Mouse (Mus musculus): ENCODE measurements around the gene Vps45.
"Not testable (repeated sequence)": the region's sequence is repeated elsewhere in the genome, so short reads cannot be mapped to it uniquely, and the experiment has no call there.

Vps45 gene

DNA sequence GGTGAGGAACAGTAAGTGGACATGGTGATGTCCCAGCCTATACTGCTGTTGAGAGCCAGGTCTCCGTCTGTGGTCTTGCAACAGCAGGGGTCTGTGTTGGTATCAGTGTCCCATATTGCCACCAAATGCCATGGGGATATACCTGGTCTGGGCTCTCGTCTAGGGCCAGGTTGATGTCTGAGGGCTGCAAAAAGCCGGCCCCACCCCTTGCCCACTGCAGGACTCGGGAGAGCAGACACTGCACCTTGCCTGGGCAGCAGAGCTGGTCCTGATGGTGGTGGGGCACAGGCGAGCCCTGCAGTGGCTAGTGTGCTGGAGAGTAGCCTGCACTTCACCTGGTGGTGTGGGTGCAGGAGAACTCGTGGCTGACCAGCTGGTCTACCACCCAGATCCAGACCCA lies 19.8 kb upstream of the Vps45 start:
- DNase-seq = no peak

DNA sequence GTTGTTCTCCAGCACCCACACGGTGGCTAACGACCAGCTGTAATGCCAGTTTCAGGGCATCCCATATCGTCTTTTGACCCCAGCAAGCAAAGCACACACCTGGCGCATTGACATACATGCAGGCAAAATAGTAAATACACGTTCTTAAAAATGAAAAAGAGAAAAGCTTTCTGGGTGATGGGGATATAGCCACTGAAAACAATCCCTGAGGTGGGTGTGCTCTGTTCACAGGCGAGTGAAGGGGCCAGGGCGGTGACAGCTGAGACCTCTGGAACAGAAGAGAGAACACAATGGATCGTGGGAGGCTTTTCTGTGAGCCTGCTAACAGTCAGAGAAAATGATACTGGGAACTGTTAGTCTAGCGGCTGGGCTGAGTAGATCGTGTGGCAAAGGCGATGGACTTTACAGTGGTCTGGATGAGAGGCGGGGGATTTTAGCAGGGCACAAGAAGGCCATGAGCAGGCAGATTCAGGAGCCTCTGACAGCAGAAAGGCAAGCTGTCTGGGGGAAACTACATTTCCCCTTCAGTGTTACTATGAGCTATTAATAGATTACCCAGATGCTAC lies 14.7 kb upstream of the Vps45 start:
- no peak for DNase-seq

DNA sequence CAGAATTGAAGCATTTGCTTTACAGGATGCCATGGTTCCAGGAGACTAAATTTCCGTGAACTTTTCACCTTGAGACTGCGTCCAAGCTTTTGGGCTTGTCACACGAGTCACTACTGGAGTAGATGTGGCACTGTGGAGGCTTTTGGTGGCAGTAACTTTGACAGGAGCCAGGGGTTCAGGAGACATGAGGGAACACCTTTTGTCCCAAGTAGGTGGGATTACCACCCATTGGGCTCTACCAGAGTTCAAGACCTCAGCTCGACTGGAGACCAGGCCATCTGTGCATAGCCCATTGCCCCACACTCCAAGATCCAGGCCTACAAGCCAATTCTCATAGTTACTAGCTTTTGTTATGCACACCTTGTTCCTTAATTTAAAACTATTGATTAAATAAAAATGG lies 12.0 kb upstream of the Vps45 start:
- DNase-seq = no peak

DNA sequence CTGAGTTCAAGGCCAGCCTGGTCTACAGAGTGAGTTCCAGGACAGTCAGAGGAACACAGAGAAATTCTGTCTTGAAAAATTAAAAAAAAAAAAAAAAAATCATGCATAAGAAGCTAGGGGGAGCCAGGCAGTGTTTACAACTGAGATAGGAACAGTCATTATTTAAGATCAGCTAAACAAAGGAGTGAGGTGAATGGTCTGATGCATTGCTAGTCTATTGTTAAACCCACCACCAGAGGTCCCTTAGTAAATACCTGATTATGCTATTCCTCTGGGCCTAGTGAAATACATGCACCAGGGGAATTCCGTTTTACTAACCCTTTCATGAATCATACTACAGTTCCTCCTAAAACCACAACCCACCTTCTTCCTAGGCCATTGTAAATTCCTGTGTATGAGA lies 11.3 kb upstream of the Vps45 start:
- DNase-seq = no peak

DNA sequence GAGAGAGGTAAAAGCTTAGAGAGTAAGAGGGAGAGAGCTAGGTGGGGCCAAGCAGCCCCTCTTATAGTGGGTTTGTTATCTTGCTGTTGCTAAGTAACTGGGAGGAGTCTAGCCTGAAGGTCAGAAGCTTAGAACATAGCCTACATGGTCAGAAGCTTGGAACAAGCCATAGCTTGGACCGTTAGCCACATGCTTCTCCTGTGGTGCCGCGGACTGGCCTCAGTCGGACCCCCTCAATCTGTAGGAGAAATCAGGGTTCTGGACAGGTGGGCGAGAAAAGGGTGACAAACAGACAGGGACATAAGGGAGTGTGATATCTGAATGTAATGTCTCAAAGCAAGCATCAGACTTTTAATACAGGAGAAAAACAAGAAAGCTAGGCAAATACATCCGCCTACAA lies 10.8 kb upstream of the Vps45 start:
- no peak for DNase-seq

DNA sequence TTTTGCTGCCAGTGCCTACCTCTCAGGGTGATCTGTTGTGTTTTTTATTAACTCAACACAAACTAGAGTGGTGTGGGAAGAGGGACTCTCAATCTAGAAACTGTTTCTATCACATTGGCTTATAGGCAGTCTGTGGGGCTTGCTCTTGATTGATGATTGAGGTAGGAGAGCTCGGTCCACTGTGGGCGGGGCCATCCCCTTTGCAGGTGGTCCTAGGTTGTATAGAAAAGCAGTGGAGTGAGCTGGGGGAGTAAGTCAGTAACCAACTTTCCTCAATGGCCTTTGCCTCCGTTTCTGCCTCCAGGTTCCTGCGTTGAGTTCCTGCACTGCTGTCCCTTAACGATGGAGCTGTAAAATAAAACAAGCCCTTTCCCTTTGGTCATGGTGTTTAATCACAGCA lies 8.5 kb upstream of the Vps45 start:
- no peak for DNase-seq

DNA sequence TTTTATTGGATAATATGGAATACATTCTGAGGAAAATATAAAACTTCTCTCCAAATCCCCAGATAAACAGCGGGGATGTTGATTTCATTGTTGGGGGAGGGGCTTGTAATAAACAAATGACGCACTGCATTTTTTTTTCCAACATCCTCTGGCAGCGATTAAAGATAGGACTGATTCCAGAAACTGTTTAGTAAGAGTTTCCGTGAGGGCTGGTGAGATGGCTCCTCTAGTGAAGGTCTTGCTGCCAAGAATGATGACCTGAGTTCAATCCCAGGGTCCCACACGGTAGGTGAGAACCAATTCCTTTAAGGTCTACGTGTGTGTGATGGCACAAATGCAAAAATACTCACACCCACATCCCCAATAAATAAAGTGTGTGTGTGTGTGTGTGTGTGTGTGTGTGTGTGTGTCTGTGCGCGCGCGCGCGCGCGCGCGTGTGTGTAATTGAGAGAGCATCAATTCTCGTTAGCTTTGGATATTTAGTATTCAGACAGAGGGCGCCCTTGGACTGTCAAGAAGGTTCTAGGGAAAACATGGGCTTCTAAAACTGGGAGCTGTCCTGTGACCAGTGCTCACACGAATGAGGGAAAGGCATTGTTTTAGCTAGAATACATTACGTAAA lies 7.6 kb upstream of the Vps45 start:
- peak; percentile 77 for DNase-seq

DNA sequence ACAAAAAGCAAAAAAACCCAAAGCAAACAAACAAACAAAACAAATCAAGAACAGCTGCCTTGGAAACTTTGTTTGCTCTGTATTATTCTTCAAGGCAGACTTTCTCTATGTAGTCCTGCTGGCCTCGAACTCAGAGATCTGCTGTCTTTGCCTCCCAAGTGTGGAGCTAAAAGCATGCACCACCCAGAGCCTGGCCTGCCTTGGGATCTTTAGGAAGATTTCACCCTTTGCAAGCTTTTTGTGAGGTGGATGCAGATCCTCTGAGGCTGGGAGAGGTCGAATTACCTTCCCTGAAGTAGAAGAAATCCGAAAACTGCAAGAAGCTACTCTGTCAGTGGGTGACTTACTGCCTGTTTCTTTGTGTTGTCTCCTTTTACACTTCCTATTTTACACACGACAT lies 6.9 kb upstream of the Vps45 start:
- DNase-seq = no peak

DNA sequence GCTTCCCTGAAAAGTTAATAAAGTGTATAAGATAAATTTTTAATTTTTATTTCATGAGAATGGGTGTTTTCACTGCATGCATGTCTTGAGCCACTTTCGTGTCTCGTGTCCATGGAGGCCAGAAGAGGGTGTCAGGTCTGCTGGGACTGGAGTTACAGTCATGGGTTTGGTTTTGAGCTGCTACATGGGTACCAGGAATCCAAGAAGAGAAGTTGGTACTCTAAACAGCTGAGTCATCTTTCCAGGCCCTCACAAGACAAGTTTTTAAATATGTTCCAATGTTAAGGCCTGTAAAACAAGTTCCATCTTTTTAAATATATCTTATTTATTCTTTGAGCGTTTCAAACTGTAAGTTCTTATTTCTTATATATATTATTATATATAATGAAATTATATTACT lies 6.0 kb upstream of the Vps45 start:
- no peak for DNase-seq

DNA sequence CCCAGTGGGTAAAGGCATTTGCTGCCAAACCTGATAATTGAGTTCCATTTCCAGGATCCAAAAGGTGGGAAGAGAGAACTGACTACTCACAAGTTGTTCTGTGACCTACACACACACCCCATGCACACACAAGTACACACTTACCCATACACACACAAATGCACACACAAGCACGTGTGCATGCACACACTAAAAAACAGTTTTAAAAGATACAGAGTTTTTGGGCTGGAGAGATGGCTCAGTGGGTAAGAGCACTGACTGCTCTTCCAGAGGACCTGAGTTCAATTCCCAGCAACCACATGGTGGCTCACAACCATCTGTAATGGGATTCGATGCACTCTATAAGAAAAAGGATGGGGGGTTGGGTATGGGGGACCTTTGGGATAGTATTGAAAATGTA lies 5.0 kb upstream of the Vps45 start:
- no peak for DNase-seq

DNA sequence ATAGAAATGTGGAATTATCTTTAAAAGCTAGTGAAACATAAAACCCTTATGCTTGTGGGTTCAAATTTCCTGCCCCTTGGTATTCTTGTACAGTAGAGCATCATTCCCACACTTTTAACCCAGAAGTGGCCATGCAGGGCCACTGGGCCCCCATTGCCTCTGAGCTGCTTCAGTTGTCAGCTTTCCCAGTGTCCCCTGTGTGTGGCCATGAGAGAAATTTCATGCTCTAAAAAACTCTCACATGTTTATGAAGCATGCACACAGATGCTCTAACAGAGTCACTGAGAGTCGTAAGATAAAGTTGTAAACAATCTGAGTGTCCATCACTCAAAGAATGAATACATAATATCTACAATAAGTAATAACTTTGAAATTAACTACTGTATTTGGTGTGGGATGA lies 1.9 kb upstream of the Vps45 start:
- DNase-seq = no peak

DNA sequence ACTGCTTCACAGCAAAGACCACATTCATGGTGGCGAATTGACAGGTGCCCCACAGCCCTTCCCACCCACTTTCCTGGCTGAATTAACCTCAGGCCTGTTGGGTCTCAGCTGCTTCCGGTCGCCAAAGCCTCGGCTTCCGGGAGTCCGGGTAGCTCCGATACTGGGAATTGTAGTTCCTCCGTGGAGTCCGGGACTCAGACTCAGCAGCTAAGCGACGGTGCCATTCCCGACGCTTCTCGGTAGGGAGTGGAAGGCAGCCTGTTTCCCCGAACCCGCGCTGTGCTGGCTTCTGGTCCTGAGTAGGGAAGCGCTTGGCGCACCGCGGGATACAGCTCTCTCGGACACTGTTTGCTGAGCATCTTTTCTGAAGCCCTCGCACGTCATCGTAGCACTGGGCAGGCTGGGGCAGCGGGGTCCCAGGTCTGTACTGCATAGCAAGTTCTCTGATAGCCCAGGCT lies 490 bp downstream of the Vps45 start:
- peak; percentile 91 for DNase-seq

DNA sequence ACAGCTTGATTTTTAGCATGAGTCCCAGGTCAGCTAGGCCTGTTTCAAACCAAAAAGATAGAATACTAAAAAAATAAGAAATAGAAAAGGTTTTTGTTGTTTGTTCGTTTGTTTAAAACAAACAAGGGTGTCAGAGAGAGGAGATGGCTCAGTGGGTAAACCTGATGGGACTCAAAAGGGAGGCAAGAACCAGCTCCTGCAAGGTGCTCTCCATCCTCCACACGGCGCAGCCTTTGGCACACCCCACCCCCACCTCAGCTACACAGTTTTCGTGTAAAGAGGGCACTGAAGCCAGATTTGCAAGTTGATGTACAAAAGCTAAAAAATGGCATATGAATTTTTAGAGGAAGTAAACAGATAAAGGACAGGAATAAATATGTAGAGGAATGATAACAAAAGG lies 2.2 kb downstream of the Vps45 start:
- no peak for DNase-seq

DNA sequence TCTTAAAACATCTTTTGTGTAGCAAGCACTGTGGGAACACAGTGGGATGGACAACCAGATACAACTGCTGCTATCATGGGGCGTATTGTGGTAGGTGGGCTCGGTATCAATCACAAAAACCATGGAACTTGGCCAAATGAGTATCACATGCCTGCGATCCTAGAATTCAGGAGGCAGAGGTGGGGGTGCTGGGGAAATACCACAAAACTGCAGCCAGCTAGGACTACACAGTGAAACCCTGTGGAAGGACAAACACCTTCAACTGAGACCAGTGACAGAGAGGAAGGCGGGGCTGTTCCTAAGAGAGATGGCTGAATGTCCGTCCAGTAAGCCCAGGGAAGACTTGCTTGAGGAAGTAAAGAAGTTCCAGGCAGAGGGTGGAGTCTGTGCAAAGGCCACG lies 3.0 kb downstream of the Vps45 start:
- no peak for DNase-seq

DNA sequence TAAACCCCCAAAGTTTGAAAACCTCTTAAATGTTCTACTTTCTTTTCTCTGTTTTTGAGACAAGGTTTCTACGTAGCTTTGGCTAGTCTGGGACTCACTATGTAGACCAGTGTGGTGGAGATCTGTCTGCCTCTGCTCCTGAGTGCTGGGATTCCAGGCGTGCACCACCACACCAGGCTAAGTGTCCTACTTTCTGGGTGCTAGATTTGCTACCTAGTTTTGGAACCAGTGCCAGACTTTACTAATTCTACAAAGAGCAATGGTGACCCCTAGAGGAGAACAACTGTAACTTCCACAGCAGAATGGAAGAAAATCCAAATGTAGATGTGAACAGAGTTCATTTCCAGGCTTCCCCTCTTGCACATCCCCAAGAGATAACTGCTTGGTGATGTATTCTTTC lies 6.4 kb downstream of the Vps45 start:
- DNase-seq = peak; percentile 60

DNA sequence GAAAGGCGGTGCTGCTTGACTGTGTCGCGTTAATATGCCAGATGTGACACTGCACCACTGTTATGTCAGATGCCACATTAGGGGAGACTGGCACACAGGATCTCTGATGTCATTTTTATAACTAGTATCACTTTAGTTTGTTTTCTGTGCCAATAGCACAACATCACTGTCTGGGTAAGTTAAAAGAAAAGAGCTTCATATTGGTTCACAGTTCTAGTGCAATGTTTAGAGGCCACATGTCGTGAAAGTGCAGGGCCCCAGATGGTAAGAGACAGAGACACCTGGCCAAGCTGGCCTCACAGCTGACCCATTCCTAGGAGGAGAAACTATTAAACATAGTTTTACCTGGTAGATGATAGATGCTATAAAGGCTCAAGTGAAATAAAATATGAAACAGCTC lies 7.1 kb downstream of the Vps45 start:
- DNase-seq = no peak

DNA sequence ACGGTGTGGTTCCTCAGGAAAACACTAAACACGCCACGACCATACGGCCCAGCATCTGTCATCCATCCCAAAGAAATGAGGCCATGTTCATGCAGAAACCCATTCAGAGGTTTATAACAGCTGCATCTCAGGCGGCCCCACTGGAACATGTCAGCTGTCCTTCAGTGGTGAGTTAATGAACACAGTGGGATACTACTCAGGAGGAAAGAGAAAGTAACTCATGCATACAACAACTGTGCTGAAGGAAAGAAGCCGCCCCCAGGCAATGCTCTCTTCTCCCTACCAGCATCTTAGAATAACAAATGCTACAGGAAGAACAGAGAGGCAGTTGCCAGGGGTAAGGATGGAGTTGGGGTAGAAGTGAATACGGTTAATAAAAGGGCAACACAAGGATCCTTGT lies 7.5 kb downstream of the Vps45 start:
- no peak for DNase-seq

DNA sequence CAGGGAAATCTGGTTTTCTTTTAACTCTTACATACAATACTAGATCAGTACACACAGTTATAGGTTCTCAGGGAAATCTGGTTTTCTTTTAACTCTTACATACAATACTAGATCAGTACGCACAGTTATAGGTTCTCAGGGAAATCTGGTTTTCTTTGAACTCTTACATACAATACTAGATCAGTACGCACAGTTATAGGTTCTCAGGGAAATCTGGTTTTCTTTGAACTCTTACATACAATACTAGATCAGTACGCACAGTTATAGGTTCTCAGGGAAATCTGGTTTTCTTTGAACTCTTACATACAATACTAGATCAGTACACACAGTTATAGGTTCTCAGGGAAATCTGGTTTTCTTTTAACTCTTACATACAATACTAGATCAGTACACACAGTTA lies 13.7 kb downstream of the Vps45 start:
- not testable (repeated sequence) for DNase-seq

DNA sequence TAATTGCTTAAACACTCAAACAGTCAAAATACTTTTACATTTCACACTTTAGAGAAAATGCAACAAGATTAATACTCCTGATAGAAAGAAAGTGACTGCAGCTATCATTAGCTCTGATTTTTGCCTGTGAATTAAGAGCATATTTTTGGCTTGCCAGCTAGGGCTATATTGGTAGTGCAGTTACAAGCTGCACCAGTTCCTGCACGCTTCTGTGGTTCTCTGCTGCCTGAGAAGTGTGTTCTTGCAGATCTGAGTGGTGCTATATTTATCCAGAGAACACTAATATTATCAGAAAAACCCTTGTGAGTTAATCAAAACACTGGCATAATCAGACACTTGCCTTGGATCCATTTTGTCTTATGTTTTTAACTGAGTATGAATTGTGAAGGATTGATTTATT lies 15.2 kb downstream of the Vps45 start:
- DNase-seq = no peak

DNA sequence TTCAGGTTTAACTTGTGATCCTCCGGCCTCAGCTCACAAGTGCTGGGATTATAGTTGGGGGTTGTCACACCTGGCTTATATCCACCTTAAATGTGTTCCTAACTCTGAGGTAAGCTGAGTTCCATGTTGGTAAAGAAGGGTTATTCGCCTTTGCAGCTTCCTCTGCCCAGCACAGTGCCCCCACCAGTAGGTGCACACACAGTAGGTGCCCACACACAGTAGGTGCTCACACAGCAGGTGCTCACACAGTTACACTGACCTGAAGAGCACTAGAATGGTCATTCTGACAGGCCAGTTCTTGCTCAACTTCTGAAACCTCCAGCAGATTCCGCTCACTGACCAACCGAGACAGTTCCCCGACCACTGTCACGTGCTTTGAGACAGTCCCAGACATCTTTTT lies 17.2 kb downstream of the Vps45 start:
- DNase-seq = no peak

DNA sequence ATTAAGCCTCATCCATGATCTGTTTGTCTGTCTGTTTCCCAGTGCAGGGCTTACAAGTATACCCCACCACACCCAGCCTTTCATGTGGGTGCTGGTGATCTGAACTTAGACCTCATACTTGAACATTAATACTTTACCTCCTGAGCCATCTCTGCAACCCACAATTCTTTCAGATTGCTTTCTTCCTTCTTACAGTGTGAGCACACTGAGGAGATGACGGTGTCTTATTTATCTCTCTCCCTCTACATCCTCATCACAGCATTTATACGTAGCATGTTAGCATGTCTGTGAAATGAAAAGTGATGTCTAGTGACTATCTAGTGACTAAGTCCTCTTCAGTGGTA lies 17.6 kb downstream of the Vps45 start:
- DNase-seq = no peak

DNA sequence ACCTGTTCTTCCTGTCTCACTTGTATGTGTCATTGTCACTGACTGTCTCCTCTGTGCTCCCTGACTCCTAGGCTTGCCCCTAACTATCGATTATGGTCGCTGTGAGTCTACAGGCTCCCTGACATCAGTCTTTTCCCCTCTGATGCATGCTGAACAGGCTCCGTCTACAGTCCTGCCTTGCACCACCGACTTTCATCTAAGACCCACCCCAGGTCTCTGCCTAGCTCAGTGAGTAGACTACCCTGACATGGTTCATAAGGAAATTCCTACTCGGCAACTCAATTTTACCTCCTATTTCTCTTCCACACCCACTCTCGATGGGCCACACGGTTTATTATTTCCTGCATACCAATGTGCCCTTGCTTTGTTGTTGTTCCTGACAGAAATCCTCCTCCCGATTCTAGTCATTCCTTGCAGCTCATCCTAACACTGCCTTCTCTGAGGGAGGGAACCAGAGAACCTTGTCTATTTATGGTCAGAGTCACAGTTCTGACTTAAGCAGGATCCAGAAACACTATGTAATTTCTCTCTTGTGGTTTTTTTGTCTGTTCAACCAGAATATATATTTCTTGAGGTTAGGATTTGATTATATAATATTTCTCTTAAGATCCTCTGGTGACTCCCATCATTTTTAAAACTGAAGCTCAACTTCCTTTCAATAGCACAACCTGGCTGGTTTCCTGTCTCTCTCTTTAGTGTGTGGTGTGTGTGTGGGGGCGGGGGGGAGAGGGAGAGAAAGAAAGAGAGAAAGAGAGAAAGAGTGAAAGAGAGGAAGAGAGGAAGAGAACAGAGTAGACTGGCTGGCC lies 18.2 kb downstream of the Vps45 start:
- DNase-seq = no peak

DNA sequence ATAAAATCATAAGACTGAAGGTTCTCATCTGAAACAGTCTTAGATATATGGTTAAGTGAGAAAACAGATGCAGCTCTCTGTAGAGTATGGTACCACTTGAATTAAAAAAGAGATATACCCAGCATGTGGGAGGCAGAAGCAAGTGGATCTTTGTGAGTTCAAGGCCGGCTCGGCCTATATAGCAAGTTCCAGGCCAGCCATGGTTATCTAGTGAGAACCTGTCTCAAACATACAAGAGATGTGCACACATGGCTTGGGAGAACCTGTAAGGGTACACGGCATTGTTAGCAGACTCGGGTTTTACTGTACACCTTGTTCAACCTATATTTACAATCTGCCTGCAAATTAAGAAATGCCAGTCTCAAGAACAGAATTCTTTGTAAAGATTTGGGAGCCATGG lies 19.4 kb downstream of the Vps45 start:
- no peak for DNase-seq

DNA sequence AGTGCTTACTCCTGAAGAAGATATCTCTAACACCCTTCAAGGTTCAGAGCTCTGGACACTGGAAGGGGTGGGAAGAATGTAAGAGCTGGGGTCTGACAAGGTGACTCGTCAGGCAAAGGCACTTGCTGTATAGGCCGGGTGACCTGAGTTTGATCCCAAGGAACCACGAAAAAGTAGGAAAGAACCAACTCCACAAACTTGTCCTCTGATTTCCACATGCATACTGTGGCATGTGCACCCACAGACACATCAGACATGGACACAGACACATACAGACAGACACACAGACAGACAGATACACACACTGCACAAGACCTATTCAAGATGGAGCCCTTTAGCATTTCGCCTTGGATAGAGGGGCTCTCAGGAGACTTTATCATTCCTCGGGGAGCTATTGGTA lies 20.1 kb downstream of the Vps45 start:
- DNase-seq = no peak

DNA sequence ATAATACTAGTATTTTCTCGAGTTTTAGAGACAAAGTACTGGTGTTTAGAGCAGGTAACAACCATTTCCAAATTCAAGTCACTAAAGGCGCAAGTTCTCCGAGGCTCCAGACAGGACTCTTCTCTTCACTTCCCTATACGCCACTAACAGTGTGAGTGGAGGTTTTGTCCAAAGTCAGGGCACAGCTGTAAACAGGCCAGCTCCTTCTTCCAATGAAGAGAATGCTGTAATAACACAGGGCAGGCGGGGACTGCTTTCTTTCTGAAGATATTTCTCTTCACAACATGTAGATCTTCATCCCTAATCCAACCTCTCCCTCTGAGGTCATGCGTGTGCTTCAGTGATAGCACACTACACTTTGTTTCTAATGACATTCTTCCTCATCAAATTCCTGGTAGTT lies 21.5 kb downstream of the Vps45 start:
- no peak for DNase-seq

All from cerebellum, adult 8-10 months (tissue).